Mouse (Mus musculus): Measurements from ENCODE around the gene Foxa3. TPM values are rescaled to one million over a fixed set of nuclear protein-coding genes. Genes with fewer than 3 reads are reported as not detected.

Foxa3 gene
- not detected for polyA plus RNA-seq (2017; shearing (Covaris generic))

DNA sequence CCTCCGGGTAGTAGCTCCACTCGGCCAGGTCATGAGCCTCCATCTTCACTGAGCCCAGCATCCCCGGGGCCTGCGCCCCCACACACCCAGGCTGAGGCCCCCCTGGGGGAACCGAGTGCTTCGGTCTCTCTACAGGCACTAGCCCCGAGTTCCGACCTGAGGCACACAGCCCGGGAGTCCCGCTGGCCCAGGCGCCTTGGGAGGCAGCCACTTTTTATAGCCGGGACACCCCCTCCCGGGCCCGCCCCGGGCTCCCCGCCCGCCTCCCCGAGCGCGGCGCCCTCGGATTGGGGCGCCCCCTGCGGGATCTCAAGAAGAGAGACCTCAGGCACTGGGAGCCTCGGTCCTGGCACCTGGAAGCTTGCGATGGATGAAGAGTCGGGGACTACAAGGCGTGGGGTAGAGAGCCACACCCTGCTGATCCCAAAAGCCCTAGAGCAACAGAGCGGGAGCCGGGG is at the start of gene Foxa3:
Foxa3 (minus strand) TSS at position 182 of the 458 bp plus-strand sequence.

DNA sequence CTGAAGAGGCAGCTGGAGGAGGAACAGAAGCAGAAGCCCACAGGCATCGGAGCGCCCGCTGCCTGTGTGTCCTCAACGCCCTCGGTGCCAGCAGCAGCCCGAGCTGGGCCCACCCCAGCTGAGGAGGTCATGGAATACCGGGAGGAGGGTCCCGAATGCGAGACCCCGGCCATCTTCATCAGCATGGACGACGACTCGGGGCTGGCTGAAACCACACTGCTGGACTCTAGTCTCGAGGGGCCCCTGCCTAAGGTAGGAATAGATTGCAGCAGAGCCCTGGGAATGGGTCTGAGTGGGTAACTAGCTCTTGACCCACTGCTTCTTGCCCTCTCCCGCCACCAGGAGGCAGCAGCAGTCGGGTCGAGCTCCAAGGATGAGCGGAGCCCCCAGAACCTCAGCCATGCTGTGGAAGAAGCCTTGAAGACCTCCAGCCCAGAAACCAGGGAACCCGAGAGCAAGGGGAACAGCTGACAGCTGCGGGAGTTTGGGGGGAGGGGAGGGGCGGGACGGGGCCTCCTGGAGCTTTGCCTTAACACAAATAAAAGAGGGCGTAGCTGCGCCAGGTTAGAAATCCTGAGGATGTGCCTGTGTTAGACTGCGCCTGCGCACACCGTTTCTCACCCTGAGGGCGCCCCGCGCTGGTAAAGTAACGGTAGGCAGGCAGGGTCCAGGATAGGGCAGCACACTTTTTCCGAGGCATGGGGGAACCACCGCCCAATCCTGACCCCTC is 30.9 kb upstream of the Foxa3 start, which contains the start of gene Rsph6a:
Rsph6a (plus strand) TSS at position 644 of the 730 bp plus-strand sequence.

DNA sequence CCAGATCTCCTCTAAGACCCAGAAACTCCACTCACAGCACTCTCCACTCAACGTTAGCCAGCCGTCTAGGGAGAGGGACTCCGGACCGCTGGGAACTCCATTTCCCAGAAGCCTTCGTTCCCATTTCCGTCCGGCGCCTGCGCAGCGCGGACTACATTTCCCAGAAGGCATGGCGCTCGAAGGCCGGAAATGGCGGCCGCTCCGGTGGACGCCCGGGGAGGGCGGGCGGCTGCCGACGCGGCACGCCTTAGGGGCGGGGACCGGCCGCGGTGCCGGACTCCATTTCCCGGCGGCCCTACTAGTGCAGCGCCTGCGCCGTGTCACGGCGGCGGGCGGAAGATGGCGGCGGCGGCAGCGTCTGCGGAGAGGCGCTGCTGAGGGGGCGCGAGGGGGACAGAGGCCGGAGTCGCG is 763 bp upstream of the Foxa3 start, which contains the start of gene Sympk:
Sympk (plus strand) TSS at position 282 of the 411 bp plus-strand sequence.

DNA sequence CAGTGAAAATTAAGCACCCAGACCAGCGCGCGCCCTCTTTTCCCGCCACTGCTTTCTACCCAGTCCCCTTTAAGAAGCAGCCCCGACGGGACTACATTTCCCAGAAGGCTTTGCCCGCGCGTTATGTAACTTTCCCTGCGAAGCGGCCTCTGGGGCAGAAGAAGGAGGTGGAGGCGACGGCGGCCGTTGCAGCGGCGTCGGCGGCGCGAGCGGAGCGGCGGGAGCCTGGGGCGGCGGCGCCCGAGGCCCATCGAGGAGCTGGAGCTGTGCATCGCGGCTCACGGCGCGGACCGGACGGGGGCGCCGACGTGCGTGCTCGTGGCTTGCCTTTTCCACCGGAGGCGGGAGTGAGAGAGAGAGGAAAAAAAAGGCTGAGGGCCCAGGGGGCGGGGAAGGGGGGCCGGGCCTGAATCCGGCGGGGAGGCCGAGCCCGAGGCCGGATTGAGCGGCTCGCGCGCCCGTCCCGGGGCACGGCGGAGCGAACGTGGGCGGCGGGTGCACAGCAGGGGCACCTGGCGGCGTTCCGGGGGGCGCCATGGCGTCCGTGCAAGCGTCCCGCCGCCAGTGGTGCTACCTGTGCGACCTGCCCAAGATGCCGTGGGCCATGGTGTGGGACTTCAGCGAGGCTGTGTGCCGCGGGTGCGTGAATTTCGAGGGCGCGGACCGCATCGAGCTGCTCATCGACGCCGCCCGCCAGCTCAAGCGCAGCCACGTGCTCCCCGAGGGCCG is 19.3 kb downstream of the Foxa3 start, which contains the start of gene Irf2bp1:
Irf2bp1 (plus strand) TSS at position 143 of the 729 bp plus-strand sequence.

DNA sequence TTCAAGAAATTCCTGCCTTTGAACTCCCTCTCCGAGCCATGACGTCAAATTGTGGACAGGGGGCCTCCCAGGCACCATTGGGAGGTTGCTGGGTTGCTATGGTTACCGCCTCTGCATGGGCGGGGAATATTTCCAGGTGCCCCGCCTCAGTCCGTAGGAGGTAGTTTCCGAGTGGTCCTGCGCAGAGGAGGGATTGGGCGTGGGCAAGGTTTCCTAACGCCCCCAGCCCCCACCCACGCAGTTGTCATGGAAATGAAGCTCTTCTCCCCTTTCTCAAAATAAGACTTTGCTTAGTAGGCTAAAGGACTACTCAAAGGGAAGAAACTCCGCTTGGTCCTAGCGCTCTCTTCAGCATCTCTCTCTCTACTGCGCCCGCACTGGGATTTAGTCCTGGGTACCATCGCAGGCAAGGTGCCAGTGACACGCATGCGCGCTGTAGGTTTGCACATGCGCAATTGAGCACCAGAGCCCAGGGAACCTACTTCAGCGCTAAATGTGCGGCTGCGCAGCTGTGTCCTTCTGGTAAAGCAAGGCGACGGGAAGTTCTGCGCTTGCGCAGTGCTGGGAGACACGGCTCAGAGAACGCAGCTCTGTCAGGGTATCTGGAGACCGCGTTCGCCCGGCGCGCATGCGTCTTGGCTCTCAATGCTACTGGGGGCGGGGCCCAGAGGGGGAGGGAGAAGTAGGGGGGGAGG is 32.6 kb downstream of the Foxa3 start, which contains the start of gene Mypop:
Mypop (plus strand) TSS at position 645 of the 695 bp plus-strand sequence.

DNA sequence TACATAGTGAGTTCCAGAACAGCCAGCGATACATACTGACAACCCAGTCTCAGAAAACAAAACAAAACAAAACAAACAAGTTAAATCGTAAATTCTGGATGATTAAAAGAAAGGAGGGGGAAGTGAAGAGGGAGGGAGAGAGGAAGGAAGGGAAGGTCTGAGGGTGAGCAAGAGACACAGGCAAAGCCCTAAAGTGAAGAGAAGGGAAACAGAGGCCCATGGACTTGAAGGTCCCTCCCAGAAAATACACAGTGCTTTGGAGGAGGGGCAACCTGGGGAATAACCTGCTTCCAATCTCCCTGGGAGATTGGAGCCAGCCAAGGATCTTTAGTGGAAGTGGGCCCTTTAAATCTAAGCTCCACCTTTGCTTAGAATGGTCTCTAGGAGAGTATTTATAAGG is 36.2 kb downstream of the Foxa3 start, which contains the start of gene Nanos2:
Nanos2 (plus strand) TSS at position 301 of the 400 bp plus-strand sequence.

Other genes with a start within 250 kb of the Foxa3 start
- gene Psg19, start 225.0 kb downstream of the Foxa3 start, polyA plus RNA-seq (2017; shearing (Covaris generic)), result not detected
- gene Psg17, start 201.9 kb downstream of the Foxa3 start, polyA plus RNA-seq (2017; shearing (Covaris generic)), result not detected
- gene Mill2, start 183.6 kb downstream of the Foxa3 start, polyA plus RNA-seq (2017; shearing (Covaris generic)), result not detected
- 257 TPM for gene Pglyrp1, start 152.2 kb downstream of the Foxa3 start, polyA plus RNA-seq (2017; shearing (Covaris generic))
- gene Ccdc61, start 113.1 kb downstream of the Foxa3 start, polyA plus RNA-seq (2017; shearing (Covaris generic)), result 36.3 TPM
- not detected for gene Nova2, start 97.7 kb downstream of the Foxa3 start, polyA plus RNA-seq (2017; shearing (Covaris generic))
- gene Nanos2, start 36.1 kb downstream of the Foxa3 start, polyA plus RNA-seq (2017; shearing (Covaris generic)), result not detected
- 3.5 TPM for gene Mypop, start 32.3 kb downstream of the Foxa3 start, polyA plus RNA-seq (2017; shearing (Covaris generic))
- gene Irf2bp1, start 19.5 kb downstream of the Foxa3 start, polyA plus RNA-seq (2017; shearing (Covaris generic)), result 4.6 TPM
- gene Sympk, start 839 bp upstream of the Foxa3 start, polyA plus RNA-seq (2017; shearing (Covaris generic)), result 23.2 TPM
- not detected for gene Rsph6a, start 31.2 kb upstream of the Foxa3 start, polyA plus RNA-seq (2017; shearing (Covaris generic))
- gene Dmwd, start 52.7 kb upstream of the Foxa3 start, polyA plus RNA-seq (2017; shearing (Covaris generic)), result 0.22 TPM
- 1.0 TPM for gene Dmpk, start 60.3 kb upstream of the Foxa3 start, polyA plus RNA-seq (2017; shearing (Covaris generic))
- 0.39 TPM for gene Six5, start 71.1 kb upstream of the Foxa3 start, polyA plus RNA-seq (2017; shearing (Covaris generic))
- not detected for gene Gm4969, start 94.8 kb upstream of the Foxa3 start, polyA plus RNA-seq (2017; shearing (Covaris generic))
- 27.9 TPM for gene Fbxo46, start 96.3 kb upstream of the Foxa3 start, polyA plus RNA-seq (2017; shearing (Covaris generic))
- 9.7 TPM for gene Qpctl, start 125.8 kb upstream of the Foxa3 start, polyA plus RNA-seq (2017; shearing (Covaris generic))
- 51.3 TPM for gene Snrpd2, start 126.2 kb upstream of the Foxa3 start, polyA plus RNA-seq (2017; shearing (Covaris generic))
- gene Gipr, start 142.6 kb upstream of the Foxa3 start, polyA plus RNA-seq (2017; shearing (Covaris generic)), result not detected
- 31.6 TPM for gene Eml2, start 152.9 kb upstream of the Foxa3 start, polyA plus RNA-seq (2017; shearing (Covaris generic))
- gene Gpr4, start 189.0 kb upstream of the Foxa3 start, polyA plus RNA-seq (2017; shearing (Covaris generic)), result 0.16 TPM
- 25.4 TPM for gene Opa3, start 204.8 kb upstream of the Foxa3 start, polyA plus RNA-seq (2017; shearing (Covaris generic))
- gene Vasp, start 248.3 kb upstream of the Foxa3 start, polyA plus RNA-seq (2017; shearing (Covaris generic)), result 333 TPM

All from activated CD4-positive, CD25-positive, alpha-beta regulatory T cell, adult 9 weeks (primary cell).